Mouse (Mus musculus) embryonic facial prominence, embryonic 11.5 days (tissue): Measurements from ENCODE around the gene Neurl3. TPM values are rescaled to one million over a fixed set of nuclear protein-coding genes. Genes with fewer than 3 reads are reported as not detected.
A peak's percentile ranks its signal among the peaks of the same experiment; 100 is the strongest.

Source experiments
- ATAC-seq: fragments of 200-750 bp; cut with Nextera tagmentation; replicated peaks from 2 replicates; pipeline ENCODE4 v1.8.0; 2017; ENCODE audit warnings: low read depth; ENCODE audit not compliant: insufficient number of reproducible peaks, low FRiP score, low TSS enrichment
- DNase-seq: peaks from one replicate; pipeline ENCODE4 v3.0.0-alpha.2; 2015; ENCODE audit warnings: low spot score
- H3K27ac ChIP-seq: fragments of 300-500 bp; sonication (generic); replicated peaks from 2 replicates; pipeline ENCODE4 v1.5.1; 2014; ENCODE audit warnings: mild to moderate bottlenecking, low read depth, low read length, control low read depth
- H3K27me3 ChIP-seq: fragments of 300-500 bp; sonication (generic); 2 replicates; pipeline ENCODE4 v1.6.1; 2014; ENCODE audit warnings: mild to moderate bottlenecking, low read length, moderate library complexity, mixed read lengths; ENCODE audit not compliant: control insufficient read depth, insufficient read depth
- H3K36me3 ChIP-seq: fragments of 300-500 bp; sonication (generic); replicated peaks from 2 replicates; pipeline ENCODE4 v1.6.1; 2014; ENCODE audit warnings: low read depth, mild to moderate bottlenecking, low read length, moderate library complexity, mixed read lengths; ENCODE audit not compliant: control insufficient read depth, insufficient read depth
- H3K4me1 ChIP-seq: fragments of 300-500 bp; sonication (generic); 2 replicates; pipeline ENCODE4 v1.6.1; 2014; ENCODE audit warnings: low read length, mixed read lengths; ENCODE audit not compliant: control insufficient read depth, insufficient read depth
- H3K4me2 ChIP-seq: fragments of 300-500 bp; sonication (generic); 2 replicates; pipeline ENCODE4 v1.6.1; 2014; ENCODE audit warnings: low read depth, mild to moderate bottlenecking, control low read depth, low read length, moderate library complexity
- H3K4me3 ChIP-seq: fragments of 300-500 bp; sonication (generic); 2 replicates; pipeline ENCODE4 v1.5.1; 2014; ENCODE audit warnings: low read depth, low read length, control low read depth
- H3K9ac ChIP-seq: fragments of 300-500 bp; sonication (generic); replicated peaks from 2 replicates; pipeline ENCODE4 v1.6.1; 2014; ENCODE audit warnings: mild to moderate bottlenecking, control low read depth, low read length
- H3K9me3 ChIP-seq: fragments of 300-500 bp; sonication (generic); replicated peaks from 2 replicates; pipeline ENCODE4 v1.6.1; 2016; ENCODE audit warnings: mild to moderate bottlenecking, low read length, inconsistent platforms, mixed read lengths; ENCODE audit not compliant: control insufficient read depth
- WGBS: fragments of 180-500 bp; shearing (Covaris S2); extraction: QIAGEN DNeasy Blood & Tissue Kit; methylation state at CpG from one replicate; pipeline ENCODE4 v1.1.7; 2014; 5-methylcytosine and 5-hydroxymethylcytosine counted together
- polyA plus RNA-seq: library from polyadenylated mRNA; unstranded; fragments of >200 nt; fragmentation: Nextera tagmentation; extraction: Ambion mirVana; gene quantifications from 2 replicates; pipeline ENCODE4 v1.2.1, GENCODE M21; 2014

Gene Neurl3
- polyA plus RNA-seq, 1 experiment from 2014 or later = 1.2 TPM

DNA sequence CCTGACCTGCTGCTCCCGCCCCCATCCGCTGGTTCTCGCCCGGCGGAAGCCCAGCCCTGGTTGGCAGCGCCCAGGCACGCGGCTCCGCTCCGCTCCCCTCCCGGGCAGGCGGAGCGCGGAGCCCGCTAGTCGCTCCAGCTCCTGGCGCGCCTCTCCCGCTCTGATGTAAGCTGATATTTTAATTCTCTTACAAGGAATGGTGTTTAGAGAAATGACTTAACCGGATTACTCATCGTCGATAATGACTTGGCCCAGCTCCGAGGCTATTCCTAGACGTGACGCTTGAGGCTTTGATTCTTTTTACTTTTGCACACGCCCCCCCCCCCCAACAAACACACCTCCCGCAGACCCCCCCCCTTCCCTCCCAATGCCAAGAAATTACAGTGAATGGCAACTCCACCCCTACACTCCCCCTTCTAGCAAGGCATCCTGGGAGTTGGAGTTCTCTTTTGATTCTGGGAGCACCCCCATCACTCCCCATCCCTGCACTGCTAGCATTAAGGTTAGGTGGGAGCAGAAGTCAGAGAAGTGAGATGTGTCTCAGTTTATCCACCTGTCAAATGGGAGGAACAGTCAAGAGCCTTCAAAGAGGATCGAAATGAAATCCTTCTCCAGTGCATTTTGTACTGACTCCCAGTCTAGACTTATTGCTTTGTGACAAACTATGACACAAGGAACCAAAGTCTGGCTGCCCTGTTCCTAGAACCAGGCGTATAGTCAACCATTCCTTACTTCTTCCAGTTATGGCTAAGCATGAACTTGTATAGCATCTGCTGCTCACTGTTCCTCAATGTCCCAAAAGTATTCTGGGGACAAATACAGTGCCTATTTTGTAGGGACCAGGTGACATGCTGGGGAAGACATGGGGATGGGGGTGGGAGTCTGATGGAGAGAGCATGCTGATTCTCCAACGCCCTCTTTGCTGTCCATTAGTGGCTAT is 29.2 kb upstream of the Neurl3 start:
- peak; percentile 66 for DNase-seq
- no peaks in the 10 kb centered on the region for H3K9me3 ChIP-seq
- no peaks in the 10 kb centered on the region for H3K36me3 ChIP-seq
- peaks cover 6% of the 10 kb centered on the region; the same call in 1 of the 2 replicates for H3K27me3 ChIP-seq
- H3K4me3 ChIP-seq = peak overlapping the region; percentile 23; the same call in 1 of the 2 replicates
- no peak overlapping the region for H3K27ac ChIP-seq
- peak overlapping the region; percentile 59 for H3K4me2 ChIP-seq
- peaks cover 4% of the 10 kb centered on the region; the same call in 1 of the 2 replicates for H3K4me1 ChIP-seq
- 9% methylated on average over 27 of the region's 30 CpGs for WGBS
- peak overlapping the region; percentile 37; the same call in 1 of the 2 replicates for H3K9ac ChIP-seq
- no peak for ATAC-seq

DNA sequence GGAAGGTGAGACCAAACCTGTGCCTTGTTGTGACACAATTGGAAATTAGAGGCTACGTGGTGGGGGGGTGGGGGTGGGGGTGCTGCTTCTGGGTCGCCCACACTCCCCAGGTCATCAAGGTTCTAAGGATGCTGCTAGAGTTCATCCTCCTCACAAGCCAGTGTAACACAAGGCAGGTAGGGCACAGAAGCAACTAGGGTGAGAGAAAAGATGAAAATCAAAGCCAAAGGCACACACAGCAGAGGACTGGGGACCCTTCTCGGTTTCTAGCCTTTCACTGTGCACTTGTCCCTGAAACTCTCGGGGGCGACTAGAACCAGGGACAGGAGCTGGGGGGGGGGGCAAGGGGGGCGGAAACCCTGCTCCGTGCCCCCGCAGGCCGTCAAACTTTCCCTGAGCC is 28.5 kb upstream of the Neurl3 start:
- peaks cover 3% of the 10 kb centered on the region; the same call in 1 of the 2 replicates for H3K27me3 ChIP-seq

DNA sequence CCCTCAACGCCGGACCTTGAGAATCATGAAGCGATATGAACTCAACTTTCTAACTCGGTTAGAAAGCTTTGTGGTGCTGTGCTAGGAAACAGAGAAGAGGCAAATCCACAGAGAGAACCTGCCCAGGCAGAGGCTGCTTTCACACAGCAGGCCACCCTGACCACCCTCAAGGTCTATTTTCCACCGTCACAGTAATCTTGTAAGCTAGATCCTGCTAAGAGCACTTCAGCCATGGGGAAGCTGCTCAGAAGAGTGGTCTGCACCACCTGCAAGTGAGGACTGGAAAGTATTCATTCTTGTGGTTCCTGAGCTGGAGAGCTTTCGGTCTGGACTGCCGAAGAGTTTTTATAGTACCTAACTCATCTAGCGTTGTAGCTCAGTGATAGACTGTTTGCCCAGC is 27.8 kb upstream of the Neurl3 start:
- Histone ChIP-seq H3K9me3 (no peaks in the 10 kb centered on the region), H3K36me3 (no peaks in the 10 kb centered on the region), H3K4me1 (no peaks in the 10 kb centered on the region), H3K27me3 (peaks cover 3% of the 10 kb centered on the region; the same call in 1 of the 2 replicates), H3K4me2 (no peak overlapping the region), H3K9ac (no peak overlapping the region), H3K4me3 (no peak overlapping the region), H3K27ac (no peak overlapping the region)
- DNase-seq (no peak), ATAC-seq (no peak)
- WGBS = 69% methylated on average over 8 of the region's 8 CpGs

More for the DNA sequence above, 28.5 kb upstream of the Neurl3 start:
- 17% methylated on average over 9 of the region's 9 CpGs for WGBS
- no peaks in the 10 kb centered on the region for H3K9me3 ChIP-seq
- peak overlapping the region; percentile 23; the same call in 1 of the 2 replicates for H3K4me3 ChIP-seq
- DNase-seq (no peak), ATAC-seq (no peak)
- H3K4me2 ChIP-seq = peak overlapping the region; percentile 59
- H3K4me1 ChIP-seq = no peaks in the 10 kb centered on the region
- H3K9ac ChIP-seq = peak overlapping the region; percentile 37; the same call in 1 of the 2 replicates
- no peak overlapping the region for H3K27ac ChIP-seq
- no peaks in the 10 kb centered on the region for H3K36me3 ChIP-seq

DNA sequence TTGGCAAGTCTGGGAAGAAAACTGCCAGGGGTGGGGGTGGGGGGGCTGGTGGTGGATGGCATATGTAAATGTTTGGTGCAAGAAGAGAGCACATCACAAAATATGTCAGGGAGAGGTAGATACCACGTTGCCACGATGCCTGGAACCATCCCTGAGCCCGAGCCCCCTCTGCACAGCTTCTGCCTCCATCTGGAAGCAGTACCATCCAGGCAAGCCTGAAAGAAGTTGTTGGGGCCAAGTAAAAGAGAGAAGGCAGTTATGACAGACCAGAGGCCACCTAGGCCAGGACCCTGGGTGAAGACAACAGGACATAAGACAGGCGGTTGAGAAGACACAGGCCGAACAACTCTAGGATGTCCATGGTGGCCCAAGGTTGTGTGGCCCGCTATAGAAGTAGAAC is 26.0 kb upstream of the Neurl3 start:
- no peaks in the 10 kb centered on the region for H3K4me1 ChIP-seq
- 87% methylated on average over 6 of the region's 6 CpGs for WGBS
- H3K9me3 ChIP-seq = no peaks in the 10 kb centered on the region
- ATAC-seq = no peak
- no peak for DNase-seq
- no peak overlapping the region for H3K4me2 ChIP-seq
- H3K27me3 ChIP-seq = peaks cover 3% of the 10 kb centered on the region; the same call in 1 of the 2 replicates
- H3K27ac ChIP-seq = no peak overlapping the region
- no peak overlapping the region for H3K9ac ChIP-seq
- H3K4me3 ChIP-seq = no peak overlapping the region
- H3K36me3 ChIP-seq = no peaks in the 10 kb centered on the region

DNA sequence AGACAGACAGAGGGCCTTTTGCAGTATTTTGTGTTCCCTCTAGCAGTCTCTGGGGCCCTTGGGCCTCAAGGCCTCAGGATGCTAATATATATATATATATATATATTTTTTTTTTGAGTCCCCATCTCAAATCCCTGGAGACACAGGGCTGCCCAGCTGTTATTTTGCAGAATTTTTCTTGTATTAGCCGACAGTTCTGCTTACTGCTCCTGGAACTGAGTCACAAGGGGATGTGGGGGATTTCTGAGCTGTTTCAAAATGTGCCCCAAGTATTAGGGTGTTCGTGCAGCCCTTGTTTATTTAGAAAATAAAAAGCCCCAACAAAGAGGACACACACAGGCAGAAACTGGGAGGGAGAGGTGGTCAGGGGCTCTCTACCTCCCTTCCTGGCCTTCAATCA is 25.2 kb upstream of the Neurl3 start:
- no peak overlapping the region for H3K9ac ChIP-seq
- H3K4me3 ChIP-seq = no peak overlapping the region
- no peaks in the 10 kb centered on the region for H3K9me3 ChIP-seq
- no peak overlapping the region for H3K27ac ChIP-seq
- H3K4me2 ChIP-seq = no peak overlapping the region
- DNase-seq = no peak
- no peaks in the 10 kb centered on the region for H3K4me1 ChIP-seq
- peaks cover 3% of the 10 kb centered on the region; the same call in 1 of the 2 replicates for H3K27me3 ChIP-seq
- 62% methylated on average over 2 of the region's 2 CpGs for WGBS
- ATAC-seq = no peak
- H3K36me3 ChIP-seq = no peaks in the 10 kb centered on the region

DNA sequence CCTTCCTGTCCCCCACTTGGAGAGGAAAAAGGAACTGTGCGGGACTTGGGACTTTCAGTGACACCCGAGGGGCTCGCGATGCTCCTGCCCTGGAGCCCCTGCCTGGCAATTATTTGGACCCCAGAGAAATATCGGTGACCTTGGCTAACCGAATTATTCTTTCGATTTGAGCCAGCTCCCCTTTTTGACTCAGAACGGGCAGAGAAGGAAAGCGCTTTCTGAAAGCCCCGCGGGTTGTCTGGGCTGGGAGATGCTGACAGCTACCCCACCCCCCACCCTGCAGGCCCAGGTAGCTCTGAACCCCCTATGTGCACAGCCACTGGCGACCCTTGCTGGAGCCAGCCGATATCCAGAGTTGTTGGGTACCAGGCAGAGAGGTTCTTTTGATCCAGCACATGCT is 24.6 kb upstream of the Neurl3 start:
- Histone ChIP-seq H3K4me3 (no peak overlapping the region), H3K4me2 (no peak overlapping the region), H3K9me3 (no peaks in the 10 kb centered on the region), H3K4me1 (no peaks in the 10 kb centered on the region), H3K27ac (no peak overlapping the region), H3K27me3 (peaks cover 3% of the 10 kb centered on the region; the same call in 1 of the 2 replicates), H3K36me3 (no peaks in the 10 kb centered on the region), H3K9ac (no peak overlapping the region)
- ATAC-seq (no peak), DNase-seq (no peak)
- 25% methylated on average over 13 of the region's 13 CpGs for WGBS

DNA sequence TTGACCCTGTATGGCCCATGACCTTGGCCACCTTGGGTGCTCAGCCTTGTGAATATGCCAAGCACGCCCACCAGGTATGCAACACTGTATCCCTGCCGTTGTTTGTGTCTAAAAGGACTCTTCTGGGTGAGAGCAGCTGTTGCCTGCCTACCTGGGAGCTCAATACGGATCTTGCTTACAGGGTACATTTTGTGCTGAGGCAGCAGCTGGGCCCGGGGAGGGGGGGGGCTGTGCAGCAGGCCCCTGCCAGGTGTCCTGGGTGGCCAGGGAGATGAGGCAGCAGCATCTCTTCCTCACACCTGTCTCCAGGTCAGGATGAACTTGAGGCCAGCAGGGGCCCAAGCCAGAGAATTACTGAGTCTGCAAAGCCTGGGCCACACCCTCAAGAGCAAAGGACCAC is 23.6 kb upstream of the Neurl3 start:
- ATAC-seq (no peak), DNase-seq (no peak)
- 92% methylated on average over 4 of the region's 4 CpGs for WGBS
- Histone ChIP-seq H3K4me3 (no peak overlapping the region), H3K4me2 (no peak overlapping the region), H3K27me3 (peaks cover 3% of the 10 kb centered on the region; the same call in 1 of the 2 replicates), H3K9me3 (no peaks in the 10 kb centered on the region), H3K9ac (no peak overlapping the region), H3K27ac (no peak overlapping the region), H3K4me1 (no peaks in the 10 kb centered on the region), H3K36me3 (no peaks in the 10 kb centered on the region)
